Mouse (Mus musculus) kidney, embryonic 14.5 days (tissue): ENCODE results near the gene Phc3. TPM values are rescaled to one million over a fixed set of nuclear protein-coding genes. Genes with fewer than 3 reads are reported as not detected.

ENCODE experiments used
- ATAC-seq: fragments of 200-750 bp; cut with Nextera tagmentation; 2 replicates; pipeline ENCODE4 v1.8.0; 2017; ENCODE audit warnings: moderate number of reproducible peaks, mild to moderate bottlenecking, moderate TSS enrichment, moderate library complexity; ENCODE audit not compliant: low FRiP score, low TSS enrichment
- H3K27ac ChIP-seq: fragments of 300-500 bp; sonication (generic); 2 replicates; pipeline ENCODE4 v1.5.1; 2014; ENCODE audit warnings: low read depth, mild to moderate bottlenecking, low read length, moderate library complexity, mixed read lengths
- H3K27me3 ChIP-seq: fragments of 300-500 bp; sonication (generic); 2 replicates; pipeline ENCODE4 v1.6.1; 2014; ENCODE audit warnings: mild to moderate bottlenecking, low read length; ENCODE audit not compliant: control insufficient read depth, insufficient read depth
- H3K36me3 ChIP-seq: fragments of 300-500 bp; sonication (generic); 2 replicates; pipeline ENCODE4 v1.6.1; 2014; ENCODE audit warnings: low read length, mixed read lengths; ENCODE audit not compliant: control insufficient read depth, insufficient read depth
- H3K4me1 ChIP-seq: fragments of 300-500 bp; sonication (generic); 2 replicates; pipeline ENCODE4 v1.6.1; 2014; ENCODE audit warnings: low read length, mixed read lengths; ENCODE audit not compliant: control insufficient read depth, insufficient read depth
- H3K4me2 ChIP-seq: fragments of 300-500 bp; sonication (generic); replicated peaks from 2 replicates; pipeline ENCODE4 v1.6.1; 2014; ENCODE audit warnings: low read depth, mild to moderate bottlenecking, low read length
- H3K4me3 ChIP-seq: fragments of 300-500 bp; sonication (generic); 2 replicates; pipeline ENCODE4 v1.5.1; 2014; ENCODE audit warnings: mild to moderate bottlenecking, low read length
- H3K9ac ChIP-seq: fragments of 300-500 bp; sonication (generic); 2 replicates; pipeline ENCODE4 v1.6.1; 2014; ENCODE audit warnings: low read depth, mild to moderate bottlenecking, low read length, moderate library complexity
- H3K9me3 ChIP-seq: fragments of 300-500 bp; sonication (generic); 2 replicates; pipeline ENCODE4 v1.6.1; 2016; ENCODE audit warnings: low read length; ENCODE audit not compliant: control insufficient read depth
- WGBS: fragments of 180-500 bp; shearing (Covaris S2); extraction: QIAGEN DNeasy Blood & Tissue Kit; methylation state at CpG from one replicate; pipeline ENCODE4 v1.1.7; 2014; 5-methylcytosine and 5-hydroxymethylcytosine counted together
- polyA plus RNA-seq: library from polyadenylated mRNA; unstranded; fragments of >200 nt; fragmentation: Nextera tagmentation; extraction: Ambion mirVana; gene quantifications from 2 replicates; pipeline ENCODE4 v1.2.1, GENCODE M21; 2014

The Phc3 gene
- polyA plus RNA-seq, 1 experiment from 2014 or later, result 8.7 TPM

- no peak for ATAC-seq
- Histone ChIP-seq H3K9me3 (no peaks in the 10 kb centered on the region), H3K4me2 (no peak overlapping the region), H3K4me1 (peaks cover 24% of the 10 kb centered on the region), H3K36me3 (no peaks in the 10 kb centered on the region), H3K27ac (peak overlapping the region; percentile 42; the same call in 1 of the 2 replicates), H3K27me3 (no peaks in the 10 kb centered on the region), H3K9ac (no peak overlapping the region), H3K4me3 (no peak overlapping the region)
- WGBS, result 54% methylated on average over 10 of the region's 10 CpGs
Measured at GRCm38 (mm10) chr3:30999401-31000017, 30.3 kb upstream of the Phc3 start.

GRCm38 (mm10) chr3:30996688-30997014 lies 27.4 kb upstream of the Phc3 start:
- no peak for ATAC-seq
- under 1% methylated on average over 4 of the region's 4 CpGs for WGBS
- Histone ChIP-seq H3K27ac (no peak overlapping the region), H3K27me3 (no peaks in the 10 kb centered on the region), H3K9me3 (no peaks in the 10 kb centered on the region), H3K4me3 (peak overlapping the region; percentile 92), H3K4me2 (peak overlapping the region; percentile 71), H3K36me3 (no peaks in the 10 kb centered on the region), H3K4me1 (peaks cover 24% of the 10 kb centered on the region), H3K9ac (peak overlapping the region; percentile 78; the same call in 1 of the 2 replicates)

- Histone ChIP-seq H3K4me2 (peak overlapping the region; percentile 71), H3K4me3 (peak overlapping the region; percentile 92), H3K27ac (peak overlapping the region; percentile 82; the same call in 1 of the 2 replicates), H3K9me3 (no peaks in the 10 kb centered on the region), H3K36me3 (no peaks in the 10 kb centered on the region), H3K9ac (peak overlapping the region; percentile 78), H3K27me3 (no peaks in the 10 kb centered on the region), H3K4me1 (peaks cover 21% of the 10 kb centered on the region)
- ATAC-seq, result peak; percentile 30; the same call in 1 of the 2 replicates
- WGBS, result under 1% methylated on average over 49 of the region's 49 CpGs
Measured at GRCm38 (mm10) chr3:30995899-30996687, 26.9 kb upstream of the Phc3 start.

- WGBS, result under 1% methylated on average over 33 of the region's 50 CpGs
- H3K27ac ChIP-seq, result peak within 1 kb of the TSS; percentile 82; the same call in 1 of the 2 replicates
- peak; percentile 97 for ATAC-seq
- H3K9me3 ChIP-seq, result no peaks in the 10 kb centered on the region
- no peaks in the 10 kb centered on the region for H3K27me3 ChIP-seq
- H3K4me1 ChIP-seq, result peaks cover 20% of the 10 kb centered on the region
- peak within 1 kb of the TSS; percentile 92 for H3K4me3 ChIP-seq
- no peaks in the 10 kb centered on the region for H3K36me3 ChIP-seq
- peak within 1 kb of the TSS; percentile 78 for H3K9ac ChIP-seq
- H3K4me2 ChIP-seq, result peak within 1 kb of the TSS; percentile 71
Measured at GRCm38 (mm10) chr3:30995283-30995898, 26.2 kb upstream of the Phc3 start, which contains the start of gene Prkci. Gene Prkci (plus strand): TSS chr3:30995747.

GRCm38 (mm10) chr3:30994859-30995258 lies 25.6 kb upstream of the Phc3 start:
- H3K9ac ChIP-seq, result peak overlapping the region; percentile 78
- H3K4me3 ChIP-seq, result peak overlapping the region; percentile 92
- ATAC-seq, result no peak
- no peaks in the 10 kb centered on the region for H3K9me3 ChIP-seq
- H3K27me3 ChIP-seq, result no peaks in the 10 kb centered on the region
- H3K27ac ChIP-seq, result no peak overlapping the region
- H3K4me2 ChIP-seq, result peak overlapping the region; percentile 71
- H3K36me3 ChIP-seq, result no peaks in the 10 kb centered on the region
- 19% methylated on average over 6 of the region's 6 CpGs for WGBS
- peaks cover 15% of the 10 kb centered on the region for H3K4me1 ChIP-seq

GRCm38 (mm10) chr3:30993066-30993573 lies 23.9 kb upstream of the Phc3 start:
- no peak overlapping the region for H3K4me2 ChIP-seq
- H3K9me3 ChIP-seq, result no peaks in the 10 kb centered on the region
- H3K27ac ChIP-seq, result no peak overlapping the region
- peaks cover 11% of the 10 kb centered on the region; the same call in 1 of the 2 replicates for H3K4me1 ChIP-seq
- no peak overlapping the region for H3K4me3 ChIP-seq
- H3K27me3 ChIP-seq, result no peaks in the 10 kb centered on the region
- H3K9ac ChIP-seq, result no peak overlapping the region
- no peak for ATAC-seq
- no peaks in the 10 kb centered on the region for H3K36me3 ChIP-seq

GRCm38 (mm10) chr3:30992161-30992560 lies 22.9 kb upstream of the Phc3 start:
- no peak overlapping the region for H3K4me2 ChIP-seq
- H3K4me1 ChIP-seq, result peaks cover 8% of the 10 kb centered on the region; the same call in 1 of the 2 replicates
- 74% methylated on average over 7 of the region's 7 CpGs for WGBS
- H3K27me3 ChIP-seq, result no peaks in the 10 kb centered on the region
- H3K9ac ChIP-seq, result no peak overlapping the region
- no peaks in the 10 kb centered on the region for H3K9me3 ChIP-seq
- H3K36me3 ChIP-seq, result no peaks in the 10 kb centered on the region
- no peak overlapping the region for H3K4me3 ChIP-seq
- no peak for ATAC-seq
- no peak overlapping the region for H3K27ac ChIP-seq

GRCm38 (mm10) chr3:30987396-30988318 lies 18.4 kb upstream of the Phc3 start:
- no peaks in the 10 kb centered on the region for H3K27me3 ChIP-seq
- H3K36me3 ChIP-seq, result no peaks in the 10 kb centered on the region
- no peak for ATAC-seq
- no peaks in the 10 kb centered on the region for H3K9me3 ChIP-seq
- no peaks in the 10 kb centered on the region for H3K4me1 ChIP-seq
- no peak overlapping the region for H3K27ac ChIP-seq
- H3K4me2 ChIP-seq, result no peak overlapping the region
- 88% methylated on average over 9 of the region's 9 CpGs for WGBS
- no peak overlapping the region for H3K4me3 ChIP-seq
- no peak overlapping the region for H3K9ac ChIP-seq
